Mouse (Mus musculus) 3T3-L1 (cell line): Measurements from ENCODE around the gene Mettl9.
"Not testable (repeated sequence)": the region's sequence is repeated elsewhere in the genome, so short reads cannot be mapped to it uniquely, and the experiment has no call there.

Experiments used
- DNase-seq: peaks from one replicate; pipeline ENCODE4 v3.0.0-alpha.2; 2015; ENCODE audit warnings: low read depth, low spot score

Gene Mettl9

DNA sequence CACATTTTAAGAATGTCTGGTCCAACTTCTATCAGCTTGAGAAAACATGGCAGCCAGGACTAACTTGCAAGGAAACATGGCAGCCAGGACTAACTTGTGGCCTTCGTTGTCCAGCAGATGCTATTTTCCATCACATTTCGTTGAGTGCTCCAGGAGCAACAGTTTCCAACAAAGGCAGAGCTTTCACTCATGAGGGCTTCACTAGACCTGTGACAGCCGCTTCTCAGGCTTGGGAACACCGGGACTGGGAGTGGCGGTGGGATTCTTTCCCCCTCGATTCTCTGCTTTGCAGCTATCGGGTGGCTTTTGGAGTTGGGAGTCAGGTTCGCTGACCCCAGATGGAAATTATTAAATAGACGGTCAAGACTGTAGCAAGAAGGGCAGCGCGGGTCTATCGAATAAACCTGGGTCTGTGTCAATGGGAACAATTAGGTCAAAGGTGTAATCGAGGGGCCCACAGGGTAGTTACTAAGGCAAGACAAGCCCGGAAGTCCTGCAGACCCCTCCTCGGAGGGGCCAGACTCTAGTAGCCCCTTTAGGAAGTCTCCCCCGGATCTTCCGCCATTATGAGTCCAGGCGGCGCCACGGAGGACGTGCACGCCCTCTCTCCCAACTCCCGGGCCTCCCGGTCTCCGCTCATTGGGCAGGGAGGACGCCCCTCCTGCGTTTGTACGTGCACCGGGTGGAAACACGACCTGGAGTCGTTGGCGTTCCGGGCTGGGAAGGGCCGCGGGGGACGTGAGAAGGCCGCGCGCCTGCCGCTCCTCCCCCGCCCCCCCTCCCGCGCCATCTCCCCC is at the start of gene Mettl9:
Gene Mettl9 (plus strand): TSS at position 590 of the 797 bp plus-strand sequence.
- DNase-seq, result peak; percentile 85

DNA sequence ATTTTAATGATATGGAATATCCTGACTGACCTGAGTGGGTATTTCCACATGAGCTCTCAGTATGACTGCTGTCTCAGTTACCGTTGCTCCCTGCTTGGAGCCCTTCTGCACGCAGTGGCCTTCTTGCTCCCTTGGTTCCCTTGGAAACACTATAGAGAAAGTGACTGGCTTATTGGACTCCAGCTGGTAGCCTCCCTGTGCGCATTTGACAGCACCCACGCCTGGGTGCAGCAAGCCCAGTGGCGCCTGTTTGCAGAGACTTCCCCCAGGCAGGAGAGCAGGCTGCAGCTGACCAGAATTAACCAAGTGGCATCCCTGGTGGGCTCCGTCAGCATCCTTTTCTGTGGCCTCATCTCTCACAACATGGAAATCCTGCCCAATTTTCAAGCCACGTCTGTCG is 43.1 kb upstream of the Mettl9 start:
- no peak for DNase-seq

DNA sequence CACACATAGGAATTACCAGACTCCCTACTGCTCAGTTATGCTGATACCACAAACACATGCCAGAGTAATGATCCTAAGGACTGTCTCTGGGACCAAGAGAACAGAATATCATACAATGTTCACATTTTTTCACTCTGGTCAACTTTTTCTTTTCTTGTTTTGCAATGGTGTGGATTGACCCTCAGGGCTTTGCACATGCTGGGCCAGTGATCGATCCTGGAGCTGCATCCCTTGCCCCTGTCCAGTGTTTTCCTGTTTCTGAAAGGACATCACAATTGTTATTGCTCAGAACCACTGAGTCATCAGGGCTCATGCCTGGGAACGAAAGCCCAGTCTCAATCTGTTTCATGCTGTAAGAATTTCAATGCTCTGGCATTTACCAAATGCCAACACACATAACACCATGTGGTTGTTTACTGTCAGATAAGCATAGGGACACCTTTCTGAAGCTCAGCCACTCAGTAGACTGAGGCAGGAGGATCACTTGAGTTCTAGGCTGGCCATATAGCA is 35.2 kb upstream of the Mettl9 start:
- peak; percentile 71 for DNase-seq

DNA sequence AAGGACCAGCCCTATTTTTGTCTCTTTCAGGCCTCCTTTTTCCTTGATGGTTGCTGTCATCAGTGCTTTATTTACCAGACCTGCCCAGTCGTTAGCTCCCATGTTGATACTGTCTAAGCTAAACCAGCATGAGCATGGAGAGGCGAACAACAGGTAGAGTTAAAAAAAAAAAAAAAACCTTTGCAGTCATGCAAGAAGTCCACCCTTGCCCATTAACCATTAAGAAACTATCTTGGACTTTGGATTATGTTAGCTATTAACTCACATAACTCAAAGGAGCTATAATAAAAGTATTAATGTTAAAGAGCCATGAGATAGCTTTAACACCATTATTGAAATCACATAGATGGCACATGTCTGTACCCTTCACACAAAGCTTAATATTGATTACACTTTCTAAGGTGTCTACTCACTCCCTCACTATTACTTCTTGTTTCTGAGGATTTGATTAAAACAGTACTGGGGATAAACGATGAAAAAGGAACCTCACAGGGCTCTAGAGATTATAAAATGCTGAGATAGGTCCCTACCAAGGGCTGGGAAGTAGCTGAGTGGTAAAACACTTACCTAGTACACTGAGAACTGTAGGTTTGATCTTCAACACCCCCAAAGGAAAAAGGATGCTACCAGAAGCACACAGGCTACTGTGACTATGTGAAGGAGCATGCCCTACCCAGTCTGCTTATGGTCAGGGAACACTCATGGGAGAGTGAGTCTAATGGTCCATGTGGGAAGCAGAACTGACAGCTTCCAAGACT is 34.0 kb upstream of the Mettl9 start:
- no peak for DNase-seq

DNA sequence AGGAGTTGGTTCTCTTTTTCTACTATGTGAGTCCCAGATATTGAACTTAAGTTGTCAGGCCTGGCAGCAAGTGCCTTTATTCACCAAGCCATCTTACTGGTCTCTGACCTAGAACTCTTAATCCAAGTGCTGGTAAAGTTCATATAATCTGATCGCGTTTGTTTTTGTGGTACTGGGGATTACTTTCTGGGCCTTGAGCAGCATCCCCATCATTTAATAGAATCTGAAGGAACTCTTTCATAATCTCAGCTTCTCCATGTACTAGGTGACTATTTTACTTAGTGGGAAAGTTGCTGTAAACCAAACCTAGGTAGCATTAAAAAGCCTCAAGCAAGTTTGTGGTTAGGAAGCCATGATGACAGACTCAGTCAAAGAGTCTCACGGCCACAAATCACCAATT is 32.4 kb upstream of the Mettl9 start:
- DNase-seq, result no peak

DNA sequence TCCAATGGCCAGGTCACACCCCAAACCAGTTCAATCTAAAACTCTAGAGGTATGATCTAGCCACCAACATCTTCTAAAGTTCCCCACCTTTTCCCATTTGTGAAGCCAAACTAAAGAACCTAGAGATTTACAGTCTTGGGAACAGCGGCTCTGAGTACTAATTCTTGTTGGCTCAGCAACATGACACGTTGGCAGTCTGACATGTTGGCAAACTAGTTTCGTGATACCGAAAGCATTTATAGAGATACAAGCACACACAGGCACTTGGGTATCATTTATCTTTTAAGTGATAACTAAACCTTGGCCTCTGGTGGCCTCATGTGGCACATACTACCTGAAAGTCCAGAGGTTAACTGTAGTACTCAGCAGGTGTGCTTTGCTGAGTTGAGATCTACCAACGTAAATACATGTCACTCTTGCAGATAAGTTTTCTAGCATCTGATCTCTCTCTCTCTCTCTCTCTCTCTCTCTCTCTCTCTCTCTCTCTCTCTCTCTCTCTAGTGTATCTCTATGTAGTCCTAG is 31.8 kb upstream of the Mettl9 start:
- no peak for DNase-seq

DNA sequence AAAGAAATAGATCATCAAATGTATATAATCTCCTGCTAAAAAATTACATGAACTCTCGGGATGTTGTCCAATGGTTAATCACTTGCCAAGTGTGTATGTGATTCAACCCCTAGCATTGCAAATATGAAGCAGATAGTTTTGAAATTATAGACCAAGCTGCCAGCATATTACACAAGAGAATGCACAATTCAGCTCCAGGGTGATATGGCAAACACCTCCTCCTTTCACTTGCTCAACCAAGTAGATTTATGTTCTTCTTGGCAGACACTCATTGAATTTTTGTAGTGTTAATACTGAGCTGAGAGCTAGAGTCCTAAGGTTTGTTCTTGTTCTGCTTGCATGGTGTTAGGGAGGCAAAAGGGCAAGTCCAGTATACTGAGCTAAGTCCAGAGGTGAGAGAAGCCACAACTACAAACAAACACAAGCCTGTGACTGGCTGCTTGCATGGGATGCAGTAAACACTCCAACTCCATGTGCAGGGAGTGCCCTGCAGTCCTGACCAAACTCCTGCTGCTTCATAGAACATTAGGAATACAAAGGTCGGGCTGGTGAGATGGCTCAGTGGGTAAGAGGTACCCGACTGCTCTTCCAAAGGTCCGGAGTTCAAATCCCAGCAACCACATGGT is 30.3 kb upstream of the Mettl9 start:
- DNase-seq, result peak; percentile 86

DNA sequence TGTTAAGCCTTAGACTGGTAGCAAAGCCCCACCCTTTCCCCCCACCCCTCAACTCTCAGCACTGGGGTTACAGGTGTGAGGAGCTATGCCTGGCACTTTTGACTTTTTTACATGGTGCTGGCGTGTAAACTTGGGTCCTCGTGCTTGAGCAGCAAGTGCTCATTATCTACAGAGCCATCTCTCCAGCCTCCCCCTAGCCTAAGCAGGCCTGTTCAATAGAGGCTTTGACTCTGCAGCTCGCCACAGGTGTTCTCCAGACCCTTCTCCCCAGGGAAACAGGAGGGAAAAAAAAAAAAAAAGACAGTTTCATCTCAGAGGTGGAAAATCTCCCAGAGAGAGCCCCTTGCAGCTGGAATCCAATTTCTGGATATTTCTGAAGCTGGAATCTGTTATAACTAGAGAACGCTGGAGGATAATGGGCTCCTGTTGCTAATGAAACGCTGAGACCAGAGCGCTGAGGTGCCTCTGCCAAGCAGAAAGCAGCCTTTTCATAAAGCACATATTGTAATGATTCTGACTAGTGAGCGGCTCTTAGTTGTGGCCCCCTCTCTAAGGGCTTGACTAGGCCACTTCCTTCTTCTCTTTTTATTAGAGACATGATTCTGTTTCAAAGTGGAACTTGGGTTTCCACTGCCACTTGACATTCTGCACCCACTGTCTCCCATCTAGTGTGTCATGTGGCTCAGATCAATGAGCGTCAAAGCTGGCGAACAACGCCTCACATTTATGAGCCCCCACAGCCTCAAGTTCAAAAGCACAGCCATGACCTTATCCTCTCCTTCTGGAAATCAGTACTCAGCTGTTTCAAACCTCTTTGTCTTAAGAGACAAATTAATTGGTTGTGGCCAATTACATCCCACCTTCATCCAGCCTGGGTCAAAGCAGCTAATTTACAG is 22.2 kb upstream of the Mettl9 start:
- DNase-seq, result no peak

DNA sequence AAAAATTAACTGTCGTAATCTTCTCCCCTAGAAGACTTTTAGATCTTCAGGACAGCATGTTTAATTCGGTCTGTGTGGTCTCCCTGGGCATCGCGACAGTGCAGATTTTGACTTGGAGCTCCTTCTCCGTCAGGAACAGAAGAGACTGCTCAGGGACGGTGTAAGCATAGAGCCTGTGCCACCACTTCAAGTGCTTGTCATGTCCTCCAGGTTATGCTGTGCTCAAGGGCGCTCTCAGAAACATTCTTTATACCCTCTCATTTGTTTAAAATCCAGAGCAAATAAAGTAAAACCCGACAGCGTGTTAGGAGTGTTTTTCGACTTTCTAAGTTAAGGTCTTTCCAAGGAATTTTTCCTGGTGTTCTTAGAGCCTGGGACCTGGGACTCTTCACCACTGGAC is 19.8 kb upstream of the Mettl9 start:
- no peak for DNase-seq

DNA sequence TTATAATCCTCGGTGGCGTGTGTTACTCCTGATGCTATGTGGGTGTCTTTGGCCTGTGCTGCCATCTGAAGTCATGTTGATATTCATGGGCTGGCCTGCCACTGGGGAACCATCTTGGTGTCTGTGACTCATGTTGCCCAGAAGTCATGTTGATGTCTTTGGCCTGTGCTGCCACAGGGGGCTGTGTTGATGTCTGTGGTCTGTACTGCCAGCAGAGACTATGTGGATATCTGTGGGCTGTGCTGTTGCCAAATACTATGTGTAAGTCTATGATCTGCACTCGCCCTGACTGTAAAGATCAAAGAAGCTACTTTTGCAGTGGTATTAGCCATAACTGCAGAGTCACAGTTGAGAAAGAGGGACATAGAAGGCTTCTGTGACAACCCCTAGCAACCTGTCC is 15.5 kb upstream of the Mettl9 start:
- peak; percentile 46 for DNase-seq

DNA sequence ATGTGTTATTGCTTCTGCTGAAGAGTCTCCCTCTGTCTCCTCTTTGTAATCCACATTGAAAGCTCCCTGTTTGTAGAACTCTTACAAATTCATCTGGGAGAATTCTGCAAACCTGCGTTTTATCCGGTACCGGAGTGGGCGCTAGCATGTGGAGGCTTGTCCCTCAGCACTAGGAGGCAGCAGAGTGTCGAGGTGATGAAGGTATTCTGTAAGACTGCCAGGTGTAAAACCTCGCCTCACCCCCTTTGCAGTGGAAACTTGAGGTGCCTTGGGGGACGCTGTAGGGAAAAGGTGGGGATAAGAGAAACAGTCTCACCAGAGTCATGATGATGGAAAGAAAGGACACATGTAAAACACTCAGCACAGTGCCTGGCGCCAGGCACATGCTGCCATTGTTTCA is 14.0 kb upstream of the Mettl9 start:
- no peak for DNase-seq

DNA sequence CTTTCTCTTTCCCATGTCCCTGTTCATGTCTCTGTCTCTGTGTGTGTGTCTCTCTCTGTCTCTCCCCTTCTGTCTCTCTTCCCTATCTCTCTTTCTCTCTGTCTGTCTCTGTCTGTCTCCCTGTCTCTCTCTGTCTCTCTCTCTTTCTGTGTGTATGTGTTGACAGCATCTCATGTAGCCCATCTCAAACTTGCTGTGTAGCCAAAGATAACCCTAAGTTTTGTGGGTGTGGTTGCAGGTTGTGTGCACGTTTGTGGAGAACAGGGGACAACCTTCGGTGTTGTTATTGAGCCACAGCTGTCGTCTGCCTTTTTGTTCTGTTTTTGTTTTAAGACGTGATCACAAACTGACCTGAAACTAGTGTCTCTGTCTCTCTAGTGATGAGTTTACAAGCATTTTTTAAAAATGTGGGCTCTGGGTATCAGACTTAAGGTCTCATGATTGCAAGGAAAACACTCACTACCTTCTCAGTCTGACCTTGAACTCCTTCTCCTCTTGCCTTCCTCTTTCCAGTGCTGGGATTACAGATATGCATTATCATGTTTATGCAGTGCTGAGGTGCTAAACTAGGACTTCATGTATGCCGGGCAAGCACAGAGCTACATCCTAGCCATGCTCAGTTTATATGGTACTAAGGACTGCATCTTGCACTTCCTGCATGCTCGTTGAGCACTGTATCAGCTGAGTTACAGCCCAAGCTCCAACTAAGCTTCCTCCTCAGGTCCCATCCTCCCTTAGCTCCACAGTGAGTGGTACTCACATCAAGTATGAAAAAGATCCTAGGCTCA is 8.8 kb upstream of the Mettl9 start:
- DNase-seq, result no peak

DNA sequence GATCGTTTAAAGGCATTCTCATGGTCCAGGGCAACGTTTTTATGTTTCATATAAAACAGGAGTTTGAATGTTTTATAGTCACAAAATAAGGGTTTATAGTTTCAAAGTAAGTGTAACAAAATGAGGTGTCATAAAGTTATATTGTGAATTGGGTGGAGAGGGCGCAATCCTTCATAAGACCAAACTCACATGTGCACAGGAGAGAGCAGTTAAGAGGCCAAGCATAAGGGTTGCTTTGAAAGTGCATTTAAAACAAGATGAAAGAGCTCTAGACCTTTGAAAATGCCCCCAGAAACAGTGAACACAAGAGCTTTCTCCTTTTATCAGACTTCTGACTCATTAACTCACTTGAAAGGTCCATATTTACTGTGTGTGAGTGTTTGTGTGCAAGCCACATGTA is 7.9 kb upstream of the Mettl9 start:
- no peak for DNase-seq

DNA sequence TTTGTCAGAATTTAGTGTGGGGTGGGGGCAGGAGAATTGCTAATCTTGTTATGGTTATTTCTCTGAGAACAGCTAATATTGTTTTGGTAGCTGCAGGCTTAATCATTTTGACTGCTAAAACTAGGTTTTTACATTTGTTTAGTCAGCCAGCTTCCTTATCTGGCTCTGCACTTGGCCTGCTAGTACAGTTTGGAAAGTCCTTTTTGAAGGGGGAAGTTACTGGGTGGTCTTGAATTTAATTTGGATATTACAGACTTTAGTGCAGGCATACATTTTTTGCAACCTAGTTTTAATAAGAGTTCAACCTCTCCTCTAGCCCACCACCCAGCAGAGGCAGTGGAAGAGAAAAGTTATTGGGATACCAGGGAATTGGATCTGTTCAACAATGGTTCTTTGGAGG is 4.3 kb upstream of the Mettl9 start:
- DNase-seq, result not testable (repeated sequence)

DNA sequence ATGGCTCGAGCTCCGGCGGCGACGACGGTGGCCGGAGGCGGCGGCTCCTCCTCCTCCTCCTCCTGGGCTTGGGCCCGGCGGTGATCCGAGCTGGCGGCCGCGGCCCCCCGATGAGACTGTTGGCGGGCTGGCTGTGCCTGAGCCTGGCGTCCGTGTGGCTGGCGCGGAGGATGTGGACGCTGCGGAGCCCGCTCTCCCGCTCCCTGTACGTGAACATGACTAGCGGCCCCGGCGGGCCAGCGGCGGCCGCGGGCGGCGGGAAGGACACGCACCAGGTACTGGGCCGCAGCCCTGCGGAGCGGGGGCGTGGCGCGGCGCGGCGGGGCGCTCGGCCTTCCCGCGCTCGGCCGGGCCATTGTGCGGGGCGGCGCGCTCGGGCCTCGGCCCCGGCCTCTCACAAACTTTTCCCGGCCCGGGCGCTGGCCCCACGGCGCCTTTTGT is 476 bp downstream of the Mettl9 start:
- DNase-seq, result no peak

DNA sequence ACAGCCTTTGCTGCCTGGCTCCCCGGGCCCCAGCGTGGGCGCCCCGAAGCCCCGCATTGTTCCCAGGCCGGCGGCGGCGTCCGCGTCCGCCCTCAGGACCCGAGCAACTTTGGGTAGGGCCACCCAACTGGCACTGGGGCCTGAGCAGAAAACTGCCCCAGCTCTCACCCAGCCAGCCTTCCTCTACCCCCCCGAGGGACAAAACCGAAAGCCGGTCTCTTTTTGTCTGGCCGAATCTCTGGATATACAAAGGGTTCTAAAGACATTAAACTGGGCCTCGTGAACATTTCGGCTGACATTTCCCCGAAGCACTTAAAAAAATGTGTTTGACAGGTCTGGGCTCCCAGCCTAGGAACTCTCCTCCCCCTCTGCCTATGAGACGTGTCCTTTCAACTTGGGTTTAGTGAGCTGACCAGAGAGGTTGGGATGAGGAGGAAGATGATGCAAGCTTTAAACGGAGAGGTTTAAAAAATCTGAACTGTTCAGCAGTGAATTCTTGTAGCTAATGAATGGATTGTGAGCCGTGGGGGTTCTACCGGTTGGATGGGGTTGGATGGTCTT is 996 bp downstream of the Mettl9 start:
- DNase-seq, result peak; percentile 69

DNA sequence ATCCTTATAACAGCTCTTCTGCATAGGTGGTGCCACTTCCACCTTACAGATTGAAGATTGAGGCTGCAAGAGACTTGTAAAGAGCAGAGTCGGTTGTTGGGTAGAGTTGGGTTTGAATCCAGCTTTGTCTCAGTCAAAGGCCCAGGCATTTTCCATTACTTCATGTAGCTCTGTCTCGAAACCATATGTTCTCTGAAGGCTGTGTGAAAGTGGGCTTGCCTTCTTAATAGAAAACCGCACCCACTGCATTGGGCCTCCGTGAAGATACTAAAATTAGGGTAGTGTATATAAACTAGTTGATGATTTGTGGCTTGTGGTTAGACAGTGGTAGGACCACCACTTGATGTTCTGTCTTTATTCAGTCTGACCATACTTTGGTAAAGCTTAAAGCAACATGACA is 6.3 kb downstream of the Mettl9 start:
- no peak for DNase-seq

DNA sequence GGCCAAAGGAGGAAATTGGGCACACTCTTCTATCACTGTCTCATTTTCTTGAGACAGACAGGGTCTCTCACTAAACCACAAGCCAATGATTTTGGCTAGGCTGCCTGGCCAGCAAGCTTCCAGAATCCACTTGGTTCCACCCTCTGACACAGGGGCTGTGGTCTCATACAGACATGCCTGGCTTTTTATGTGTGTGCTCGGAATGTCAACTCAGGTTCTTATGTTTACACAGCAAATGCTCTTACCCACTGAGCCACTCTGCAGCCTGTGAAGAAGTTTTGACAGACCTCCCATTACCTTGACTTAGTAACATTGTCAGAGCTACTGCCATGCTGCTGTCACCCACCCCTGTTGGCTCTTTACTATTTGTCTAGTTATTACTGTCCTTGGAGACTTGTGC is 7.7 kb downstream of the Mettl9 start:
- no peak for DNase-seq

DNA sequence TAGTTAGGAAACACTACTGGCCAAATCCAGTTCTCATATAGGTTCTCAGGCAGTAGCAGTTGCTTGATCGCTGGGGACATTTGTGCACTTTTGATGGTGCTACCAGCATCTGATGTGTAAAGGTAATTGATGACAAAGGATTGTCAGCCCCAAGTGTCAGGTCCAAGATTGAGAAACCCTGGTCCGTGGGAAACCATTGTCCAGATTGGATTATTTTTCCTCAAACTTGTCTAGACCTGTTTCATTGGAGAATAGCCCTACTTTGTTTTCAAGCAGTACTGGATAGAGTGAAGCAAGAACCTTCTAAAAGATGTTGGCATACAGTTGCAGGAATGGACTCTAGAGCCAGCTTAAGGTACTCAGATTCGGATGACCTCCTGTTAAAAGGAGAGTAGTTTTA is 8.8 kb downstream of the Mettl9 start:
- no peak for DNase-seq

DNA sequence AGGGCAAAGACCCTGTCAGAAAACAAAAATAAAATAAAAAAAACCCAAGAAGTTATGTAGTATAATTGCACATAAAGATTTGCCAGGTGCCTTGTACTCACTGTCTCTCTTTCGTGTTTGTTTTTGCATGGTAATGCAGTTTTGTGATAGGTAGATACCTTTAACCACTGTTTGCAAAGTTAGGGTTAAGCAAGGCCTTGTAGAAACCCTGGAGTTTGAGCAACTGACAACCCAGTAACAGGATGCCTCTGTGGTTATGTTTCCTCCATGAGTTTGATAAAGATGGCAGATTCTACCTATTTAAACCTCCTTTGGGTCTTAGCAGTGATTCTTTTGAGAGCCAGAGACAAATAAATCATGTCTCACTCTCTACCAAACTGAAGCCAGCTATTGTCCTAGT is 9.3 kb downstream of the Mettl9 start:
- no peak for DNase-seq
